Comparison of ENCODE assay signal across 8 mouse cellular contexts in genomic region chr2:91202222-91202971, GRCm38 (mm10). TPM values are rescaled to one million over a fixed set of nuclear protein-coding genes. Genes with fewer than 3 reads are reported as not detected.
A peak's percentile ranks its signal among the peaks of the same experiment; 100 is the strongest.
DNase-seq lines count a peak whose midpoint lies in the region; ATAC-seq lines count a peak whose summit lies in the region.

Gene Nr1h3, minus strand, starts transcription at chr2:91202834.
Gene Acp2, plus strand, starts transcription at chr2:91202885.

- peak within 1 kb of the TSS; percentile 70 for H3K4me2 ChIP-seq in hindbrain, embryonic 12.5 days (replicated peaks)

- peak; percentile 97 for DNase-seq in NIH3T3 (ENCODE audit: low read depth)
- peak; percentile 94 to 96 for DNase-seq in cerebellum, postnatal 10 days
- DNase-seq in frontal cortex, postnatal 10 days (ENCODE audit: low spot score in 2 of 2) = peak; percentile 91 to 94
- DNase-seq in layer of hippocampus, postnatal 14 days (ENCODE audit: low spot score in 2 of 2) = peak; percentile 97 to 98
- peak; percentile 91 for DNase-seq in lung, postnatal 14 days
- DNase-seq in retina, adult 2 months (ENCODE audit: low read depth, low spot score) = peak; percentile 78
- DNase-seq in thymus, postnatal 36 days = peak; percentile 87 to 91

- peak within 1 kb of the TSS; percentile 75 for H3K4me3 ChIP-seq in hindbrain, embryonic 12.5 days

- ATAC-seq in hindbrain, embryonic 12.5 days (ENCODE audit: low FRiP score) = peak; percentile 97

- H3K9me3 ChIP-seq in hindbrain, embryonic 12.5 days (replicated peaks) = no peaks in the 10 kb centered on the region

- peaks cover 20% of the 10 kb centered on the region for H3K4me1 ChIP-seq in hindbrain, embryonic 12.5 days

- peak within 1 kb of the TSS; percentile 84 for H3K9ac ChIP-seq in hindbrain, embryonic 12.5 days

- peak within 1 kb of the TSS; percentile 91 for H3K27ac ChIP-seq in hindbrain, embryonic 12.5 days

- peaks cover 26% of the 10 kb centered on the region for H3K36me3 ChIP-seq in hindbrain, embryonic 12.5 days

- WGBS in hindbrain, embryonic 12.5 days = 4% methylated on average over 28 of the region's 28 CpGs

- no peaks in the 10 kb centered on the region for H3K27me3 ChIP-seq in hindbrain, embryonic 12.5 days

RNA-seq across cellular contexts. Expression of gene Nr1h3, which starts in this region (rescaled TPM):
- 1.5 and 2.0 TPM in 2 replicates for polyA plus RNA-seq in hindbrain, embryonic 12.5 days (2016; fragmentation: Nextera tagmentation; extraction: Ambion mirVana)
- total RNA-seq in layer of hippocampus, postnatal 14 days (2021) = 1 to 10 TPM; 3.3 to 5.1 TPM

RNA-seq across cellular contexts. Expression of gene Acp2, which starts in this region (rescaled TPM):
- 39.2 and 41.0 TPM in 2 replicates for polyA plus RNA-seq in hindbrain, embryonic 12.5 days (2016; fragmentation: Nextera tagmentation; extraction: Ambion mirVana)
- total RNA-seq in layer of hippocampus, postnatal 14 days (2021) = 10 to 100 TPM; 57.3 to 57.9 TPM

Comparison
In these comparisons a context has a peak if more than half of its experiments do, and no peak if none do; other contexts are left out.
1. Peak in every context shown above with its lines: DNase-seq, ATAC-seq, H3K4me3 ChIP-seq and H3K27ac ChIP-seq.